Mouse (Mus musculus) olfactory bulb, adult 2 months (tissue): ENCODE measurements at regions not wholly inside any gene's neighbourhood (a gene's known extent, or its start where the extent isn't known, plus 50 kb on each side); places are given as distances from the start of the nearest gene placed in this dataset.

ENCODE experiments used
- CTCF ChIP-seq: fragments of 200-500 bp; IDR thresholded peaks from 2 replicates; pipeline ENCODE4 v1.5.1; 2012; ENCODE audit warnings: low read depth, mild to moderate bottlenecking, low read length, moderate library complexity; ENCODE audit not compliant: insufficient read depth
- POLR2A ChIP-seq: fragments of 200-500 bp; IDR thresholded peaks from 2 replicates; pipeline ENCODE4 v1.6.1; 2012; ENCODE audit warnings: mild to moderate bottlenecking, low read depth, low read length, moderate library complexity; ENCODE audit not compliant: insufficient read depth

- TF ChIP-seq CTCF = no peak
- no peak for TF ChIP-seq POLR2A
These were observed 523.8 kb upstream of the Nbea start for GRCm38 (mm10) chr3:56707312-56707711.
